Mouse (Mus musculus) A20 (cell line): ENCODE results near the gene Akap8l.

ENCODE experiments used
- DNase-seq: peaks from one replicate; pipeline ENCODE4 v3.0.0-alpha.2; 2011; ENCODE audit warnings: low read depth, low spot score

Akap8l gene

GRCm38 (mm10) chr17:32358192-32358942 is 8.0 kb upstream of the Akap8l start:
- DNase-seq = no peak

GRCm38 (mm10) chr17:32356766-32357760 is 6.7 kb upstream of the Akap8l start:
- no peak for DNase-seq

- DNase-seq = no peak
Measured at GRCm38 (mm10) chr17:32356281-32356680, 5.9 kb upstream of the Akap8l start.

GRCm38 (mm10) chr17:32355031-32355430 is 4.6 kb upstream of the Akap8l start:
- no peak for DNase-seq

GRCm38 (mm10) chr17:32354211-32354610 is 3.8 kb upstream of the Akap8l start:
- DNase-seq = no peak

GRCm38 (mm10) chr17:32353696-32354095 is 3.3 kb upstream of the Akap8l start:
- no peak for DNase-seq

GRCm38 (mm10) chr17:32351726-32352125 is 1.3 kb upstream of the Akap8l start:
- DNase-seq = no peak

- DNase-seq = no peak
Measured at GRCm38 (mm10) chr17:32351269-32351668, 862 bp upstream of the Akap8l start.

GRCm38 (mm10) chr17:32349851-32350381 is 491 bp downstream of the Akap8l start:
- DNase-seq = no peak

- DNase-seq = peak; percentile 78
Measured at GRCm38 (mm10) chr17:32349037-32349732, 1.2 kb downstream of the Akap8l start.

- DNase-seq = no peak
Measured at GRCm38 (mm10) chr17:32348406-32348805, 2.0 kb downstream of the Akap8l start.

- DNase-seq = no peak
Measured at GRCm38 (mm10) chr17:32341102-32341501, 9.3 kb downstream of the Akap8l start.

GRCm38 (mm10) chr17:32340110-32340509 is 10.3 kb downstream of the Akap8l start:
- DNase-seq = no peak

- no peak for DNase-seq
Measured at GRCm38 (mm10) chr17:32335869-32336268, 14.5 kb downstream of the Akap8l start.

- no peak for DNase-seq
Measured at GRCm38 (mm10) chr17:32334921-32335320, 15.5 kb downstream of the Akap8l start.

- DNase-seq = no peak
Measured at GRCm38 (mm10) chr17:32333675-32334303, 16.6 kb downstream of the Akap8l start.

- no peak for DNase-seq
Measured at GRCm38 (mm10) chr17:32327501-32327900, 22.9 kb downstream of the Akap8l start.

GRCm38 (mm10) chr17:32322809-32323208 is 27.6 kb downstream of the Akap8l start:
- no peak for DNase-seq

GRCm38 (mm10) chr17:32321836-32322235 is 28.6 kb downstream of the Akap8l start:
- no peak for DNase-seq

GRCm38 (mm10) chr17:32321390-32321734 is 29.0 kb downstream of the Akap8l start:
- no peak for DNase-seq
